Mouse (Mus musculus) midbrain, embryonic 16.5 days (tissue): Measurements from ENCODE around the gene Rabggtb. TPM values are rescaled to one million over a fixed set of nuclear protein-coding genes. Genes with fewer than 3 reads are reported as not detected.

Source experiments
- ATAC-seq: fragments of 200-750 bp; cut with Nextera tagmentation; 2 replicates; pipeline ENCODE4 v1.8.0; 2017; ENCODE audit warnings: moderate TSS enrichment
- H3K27ac ChIP-seq: fragments of 300-500 bp; sonication (generic); 2 replicates; pipeline ENCODE4 v1.5.1; 2014; ENCODE audit warnings: mild to moderate bottlenecking, low read length, mixed read lengths
- H3K27me3 ChIP-seq: fragments of 300-500 bp; sonication (generic); 2 replicates; pipeline ENCODE4 v1.6.1; 2014; ENCODE audit warnings: low read depth, low read length, mixed read lengths; ENCODE audit not compliant: control insufficient read depth, insufficient read depth
- H3K36me3 ChIP-seq: fragments of 300-500 bp; sonication (generic); 2 replicates; pipeline ENCODE4 v1.6.1; 2014; ENCODE audit warnings: mild to moderate bottlenecking, low read length, moderate library complexity, mixed read lengths; ENCODE audit not compliant: control insufficient read depth, insufficient read depth
- H3K4me1 ChIP-seq: fragments of 300-500 bp; sonication (generic); 2 replicates; pipeline ENCODE4 v1.6.1; 2014; ENCODE audit warnings: mild to moderate bottlenecking, low read length, mixed read lengths; ENCODE audit not compliant: control insufficient read depth, insufficient read depth
- H3K4me2 ChIP-seq: fragments of 300-500 bp; sonication (generic); 2 replicates; pipeline ENCODE4 v1.6.1; 2014; ENCODE audit warnings: mild to moderate bottlenecking, low read length, mixed read lengths
- H3K4me3 ChIP-seq: fragments of 300-500 bp; sonication (generic); 2 replicates; pipeline ENCODE4 v1.5.1; 2014; ENCODE audit warnings: low read depth, mild to moderate bottlenecking, low read length, moderate library complexity, mixed read lengths
- H3K9ac ChIP-seq: fragments of 300-500 bp; sonication (generic); 2 replicates; pipeline ENCODE4 v1.6.1; 2014; ENCODE audit warnings: low read depth, low read length, mixed read lengths
- H3K9me3 ChIP-seq: fragments of 300-500 bp; sonication (generic); replicated peaks from 2 replicates; pipeline ENCODE4 v1.6.1; 2014; ENCODE audit warnings: mild to moderate bottlenecking, low read length, mixed read lengths; ENCODE audit not compliant: control insufficient read depth, poor library complexity, severe bottlenecking
- WGBS: fragments of 180-500 bp; shearing (Covaris S2); extraction: QIAGEN DNeasy Blood & Tissue Kit; methylation state at CpG from one replicate; pipeline ENCODE4 v1.1.7; 2014; 5-methylcytosine and 5-hydroxymethylcytosine counted together
- polyA plus RNA-seq: library from polyadenylated mRNA; unstranded; fragments of >200 nt; fragmentation: Nextera tagmentation; extraction: Ambion mirVana; gene quantifications from 2 replicates; pipeline ENCODE4 v1.2.1, GENCODE M21; 2015

Rabggtb gene
- polyA plus RNA-seq, 1 experiment from 2014 or later: 56.5 TPM

- Histone ChIP-seq H3K4me1 (peaks cover 5% of the 10 kb centered on the region; the same call in 1 of the 2 replicates), H3K4me3 (peak within 1 kb of the TSS; percentile 51), H3K27ac (peak within 1 kb of the TSS; percentile 77), H3K9ac (peak within 1 kb of the TSS; percentile 67), H3K36me3 (no peaks in the 10 kb centered on the region), H3K4me2 (peak within 1 kb of the TSS; percentile 83), H3K27me3 (no peaks in the 10 kb centered on the region), H3K9me3 (no peaks in the 10 kb centered on the region)
- peak; percentile 95 for ATAC-seq
- under 1% methylated on average over 41 of the region's 41 CpGs for WGBS
Measured at GRCm38 (mm10) chr3:153944335-153944990, 31.7 kb upstream of the Rabggtb start, which contains the start of gene Acadm. Gene Acadm (minus strand): TSS chr3:153944632.

DNA sequence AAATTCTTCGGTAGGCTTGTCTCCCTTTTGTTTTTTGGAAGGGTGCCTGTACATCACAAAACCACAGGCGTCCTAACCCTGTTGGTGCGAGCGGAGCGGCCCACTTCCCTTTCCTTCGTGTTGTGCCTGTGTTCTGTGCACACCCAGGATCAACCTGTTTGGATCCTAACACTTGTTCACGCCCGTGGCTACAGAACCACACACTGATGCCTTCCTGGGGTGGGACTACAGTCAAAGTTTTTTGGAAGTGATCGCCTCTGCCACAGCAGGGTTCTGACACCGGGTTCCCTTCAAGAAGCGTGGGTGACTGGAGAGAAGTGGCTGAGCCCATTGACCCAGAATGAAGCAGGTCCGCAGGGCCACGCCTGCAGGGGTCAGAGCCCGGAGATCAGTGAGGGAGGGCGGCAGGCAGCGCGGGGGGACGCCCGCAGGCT lies 31.1 kb upstream of the Rabggtb start:
- H3K36me3 ChIP-seq: no peaks in the 10 kb centered on the region
- peaks cover 5% of the 10 kb centered on the region; the same call in 1 of the 2 replicates for H3K4me1 ChIP-seq
- H3K9ac ChIP-seq: peak overlapping the region; percentile 67
- 0% methylated on average over 19 of the region's 19 CpGs for WGBS
- no peaks in the 10 kb centered on the region for H3K27me3 ChIP-seq
- H3K4me3 ChIP-seq: peak overlapping the region; percentile 51
- no peaks in the 10 kb centered on the region for H3K9me3 ChIP-seq
- peak; percentile 72 for ATAC-seq
- peak overlapping the region; percentile 83 for H3K4me2 ChIP-seq
- peak overlapping the region; percentile 77 for H3K27ac ChIP-seq

DNA sequence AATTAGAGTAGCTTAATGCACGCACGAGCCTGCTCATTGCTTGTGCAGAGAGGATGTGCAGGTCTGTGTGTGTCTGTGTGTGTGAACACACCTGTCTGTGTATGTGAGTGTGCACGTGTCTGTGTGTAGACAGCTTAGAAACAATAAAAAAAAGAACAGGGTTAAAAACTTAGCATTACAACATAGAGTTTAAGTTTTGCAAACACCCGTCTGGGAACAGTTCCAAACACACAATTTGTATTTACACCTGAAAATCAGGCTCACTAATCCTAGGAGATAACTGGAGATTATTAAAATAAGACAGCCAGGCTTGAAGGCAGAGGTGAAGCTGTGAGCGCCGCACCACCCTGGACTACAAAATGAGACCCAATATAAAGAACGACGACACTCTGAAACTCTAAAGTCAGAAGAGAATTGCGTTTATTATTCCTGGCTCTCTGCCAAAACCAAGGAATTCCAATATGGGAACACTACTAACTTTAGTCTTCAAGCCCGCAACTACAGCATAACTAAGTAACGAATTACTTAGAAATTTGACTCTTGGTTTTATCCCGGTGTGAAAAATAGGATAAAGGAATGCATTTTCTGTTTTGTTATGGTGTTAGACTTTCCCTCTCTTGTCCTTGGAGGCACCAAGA lies 30.3 kb upstream of the Rabggtb start:
- Histone ChIP-seq H3K4me1 (peaks cover 5% of the 10 kb centered on the region; the same call in 1 of the 2 replicates), H3K36me3 (no peaks in the 10 kb centered on the region), H3K4me2 (peak overlapping the region; percentile 83), H3K9me3 (no peaks in the 10 kb centered on the region), H3K4me3 (peak overlapping the region; percentile 51), H3K27ac (no peak overlapping the region), H3K9ac (no peak overlapping the region), H3K27me3 (no peaks in the 10 kb centered on the region)
- no peak for ATAC-seq
- 30% methylated on average over 12 of the region's 12 CpGs for WGBS

DNA sequence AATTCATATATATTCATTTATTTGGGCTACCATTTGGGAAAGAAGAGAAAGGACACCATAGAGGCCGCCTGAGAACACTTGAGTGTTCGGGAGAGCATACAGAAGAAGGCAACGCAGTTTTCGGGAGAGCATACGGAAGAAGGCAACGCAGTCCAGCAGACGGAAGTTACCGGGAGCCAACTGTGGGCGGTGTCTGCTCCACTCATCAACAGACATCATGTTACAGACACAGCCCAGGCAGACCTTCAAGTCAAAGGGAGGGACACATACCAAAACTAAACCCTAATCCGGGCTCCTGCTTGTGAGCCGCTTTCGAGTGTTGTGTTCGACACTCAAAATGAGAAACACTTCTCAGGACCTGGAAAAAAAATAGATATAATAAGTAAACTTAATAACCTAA lies 28.8 kb upstream of the Rabggtb start:
- ATAC-seq: no peak
- H3K27me3 ChIP-seq: no peaks in the 10 kb centered on the region

DNA sequence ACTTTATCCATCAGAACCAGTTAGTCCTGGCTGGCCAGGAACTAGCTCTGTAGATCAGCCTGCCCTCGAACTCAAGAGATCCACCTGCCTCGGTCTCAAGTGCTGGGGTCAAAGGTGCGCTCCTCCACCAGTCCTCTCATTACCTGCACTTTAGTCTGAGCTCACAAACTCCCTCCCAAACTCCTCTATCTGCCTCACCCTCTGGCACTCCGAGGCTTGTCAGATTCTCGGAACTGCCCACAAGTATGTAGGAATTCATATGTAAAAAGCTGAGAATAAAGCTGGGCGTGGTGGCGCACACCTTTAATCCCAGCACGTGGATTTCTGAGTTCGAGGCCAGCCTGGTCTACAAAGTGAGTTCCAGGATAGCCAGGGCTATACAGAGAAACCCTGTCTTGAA lies 27.7 kb upstream of the Rabggtb start:
- 95% methylated on average over 9 of the region's 9 CpGs for WGBS
- no peak overlapping the region for H3K9ac ChIP-seq
- H3K27me3 ChIP-seq: no peaks in the 10 kb centered on the region
- no peaks in the 10 kb centered on the region for H3K9me3 ChIP-seq
- peaks cover 7% of the 10 kb centered on the region; the same call in 1 of the 2 replicates for H3K36me3 ChIP-seq
- peaks cover 5% of the 10 kb centered on the region; the same call in 1 of the 2 replicates for H3K4me1 ChIP-seq
- ATAC-seq: no peak
- no peak overlapping the region for H3K4me3 ChIP-seq
- H3K27ac ChIP-seq: no peak overlapping the region
- H3K4me2 ChIP-seq: no peak overlapping the region

More for the DNA sequence above, 28.8 kb upstream of the Rabggtb start:
- Histone ChIP-seq H3K4me3 (no peak overlapping the region), H3K4me2 (no peak overlapping the region), H3K9ac (no peak overlapping the region), H3K36me3 (peaks cover 4% of the 10 kb centered on the region; the same call in 1 of the 2 replicates), H3K9me3 (no peaks in the 10 kb centered on the region), H3K4me1 (peaks cover 5% of the 10 kb centered on the region; the same call in 1 of the 2 replicates), H3K27ac (no peak overlapping the region)
- WGBS: 96% methylated on average over 13 of the region's 13 CpGs

- peaks cover 5% of the 10 kb centered on the region; the same call in 1 of the 2 replicates for H3K4me1 ChIP-seq
- H3K4me3 ChIP-seq: no peak overlapping the region
- H3K36me3 ChIP-seq: peaks cover 7% of the 10 kb centered on the region; the same call in 1 of the 2 replicates
- H3K9me3 ChIP-seq: no peaks in the 10 kb centered on the region
- H3K4me2 ChIP-seq: no peak overlapping the region
- no peak overlapping the region for H3K9ac ChIP-seq
- no peak overlapping the region for H3K27ac ChIP-seq
- H3K27me3 ChIP-seq: no peaks in the 10 kb centered on the region
- 81% methylated on average over 8 of the region's 8 CpGs for WGBS
- no peak for ATAC-seq
Measured at GRCm38 (mm10) chr3:153940021-153940420, 27.2 kb upstream of the Rabggtb start.

- Histone ChIP-seq H3K27ac (no peak overlapping the region), H3K4me1 (no peaks in the 10 kb centered on the region), H3K9ac (no peak overlapping the region), H3K4me3 (no peak overlapping the region), H3K27me3 (no peaks in the 10 kb centered on the region), H3K9me3 (no peaks in the 10 kb centered on the region), H3K36me3 (peaks cover 14% of the 10 kb centered on the region; the same call in 1 of the 2 replicates), H3K4me2 (no peak overlapping the region)
- 93% methylated on average over 17 of the region's 17 CpGs for whole genome bisulfite sequencing
- ATAC-seq: no peak
Measured at GRCm38 (mm10) chr3:153937116-153937810, 24.5 kb upstream of the Rabggtb start.

DNA sequence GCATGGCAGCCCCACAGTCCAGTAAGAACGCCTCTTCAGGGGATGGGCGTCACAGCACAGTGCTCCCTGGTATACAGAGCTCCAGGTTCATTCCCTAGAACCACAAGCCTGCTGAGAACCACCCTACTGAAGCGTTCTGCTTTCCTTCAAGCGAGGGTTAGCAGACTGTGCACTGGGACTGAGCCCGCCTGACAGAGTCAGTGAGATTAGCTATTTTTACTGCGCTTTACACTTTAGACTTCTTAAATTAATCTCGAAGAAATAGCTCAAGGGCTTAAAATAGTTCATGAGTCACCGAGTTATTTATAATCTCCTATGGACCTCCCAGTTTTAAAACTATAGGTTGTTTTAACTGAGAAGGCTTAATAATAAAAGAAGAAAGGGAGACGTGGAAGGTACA lies 23.1 kb upstream of the Rabggtb start:
- no peak for ATAC-seq
- Histone ChIP-seq H3K27ac (no peak overlapping the region), H3K9ac (no peak overlapping the region), H3K4me1 (no peaks in the 10 kb centered on the region), H3K4me3 (no peak overlapping the region), H3K4me2 (no peak overlapping the region), H3K36me3 (peaks cover 14% of the 10 kb centered on the region; the same call in 1 of the 2 replicates), H3K9me3 (no peaks in the 10 kb centered on the region), H3K27me3 (no peaks in the 10 kb centered on the region)
- 95% methylated on average over 9 of the region's 9 CpGs for WGBS
